Mouse (Mus musculus): ENCODE data around the gene Sfmbt2. TPM values are rescaled to one million over a fixed set of nuclear protein-coding genes. Genes with fewer than 3 reads are reported as not detected.

The Sfmbt2 gene
- polyA plus RNA-seq, 1 experiment from 2014 or later, result 6.5 TPM

GRCm38 (mm10) chr2:10374207-10375023 lies 4.1 kb downstream of the Sfmbt2 start:
- H3K27ac ChIP-seq (ENCODE audit: low read length), result peak overlapping the region; percentile 56; the same call in 1 of the 2 replicates

GRCm38 (mm10) chr2:10375024-10375372 lies 4.7 kb downstream of the Sfmbt2 start:
- Histone ChIP-seq H3K9me3 (replicated peaks; ENCODE audit: control insufficient read depth, low read length, poor library complexity, severe bottlenecking) (no peaks in the 10 kb centered on the region; the same call in 1 of the 2 replicates), H3K4me1 (ENCODE audit: control insufficient read depth, insufficient read depth, low read length) (peaks cover 16% of the 10 kb centered on the region), H3K4me2 (ENCODE audit: low read length) (peak overlapping the region; percentile 93), H3K4me3 (ENCODE audit: low read depth, low read length) (peak overlapping the region; percentile 74), H3K27ac (ENCODE audit: low read length) (peak overlapping the region; percentile 56; the same call in 1 of the 2 replicates), H3K27me3 (ENCODE audit: control insufficient read depth, insufficient read depth, low read depth, low read length) (peaks cover 17% of the 10 kb centered on the region), H3K9ac (ENCODE audit: low read depth, low read length) (peak overlapping the region; percentile 73), H3K36me3 (ENCODE audit: control insufficient read depth, insufficient read depth, low read length) (no peaks in the 10 kb centered on the region)
- under 1% methylated on average over 22 of the region's 22 CpGs for WGBS
- peak; percentile 40 for ATAC-seq

More at GRCm38 (mm10) chr2:10374207-10375023, 4.1 kb downstream of the Sfmbt2 start:
- H3K27me3 ChIP-seq (ENCODE audit: control insufficient read depth, insufficient read depth, low read depth, low read length), result peaks cover 22% of the 10 kb centered on the region
- H3K9ac ChIP-seq (ENCODE audit: low read depth, low read length), result peak overlapping the region; percentile 77
- peak overlapping the region; percentile 74 for H3K4me3 ChIP-seq (ENCODE audit: low read depth, low read length)
- H3K36me3 ChIP-seq (ENCODE audit: control insufficient read depth, insufficient read depth, low read length), result no peaks in the 10 kb centered on the region
- no peaks in the 10 kb centered on the region; the same call in 1 of the 2 replicates for H3K9me3 ChIP-seq (replicated peaks; ENCODE audit: control insufficient read depth, low read length, poor library complexity, severe bottlenecking)
- H3K4me2 ChIP-seq (ENCODE audit: low read length), result peak overlapping the region; percentile 93
- ATAC-seq, result peak; percentile 89
- H3K4me1 ChIP-seq (ENCODE audit: control insufficient read depth, insufficient read depth, low read length), result peaks cover 16% of the 10 kb centered on the region
- WGBS, result under 1% methylated on average over 34 of the region's 34 CpGs

GRCm38 (mm10) chr2:10389988-10390387 lies 19.7 kb downstream of the Sfmbt2 start:
- peaks cover 2% of the 10 kb centered on the region for H3K27me3 ChIP-seq (ENCODE audit: control insufficient read depth, insufficient read depth, low read depth, low read length)
- H3K36me3 ChIP-seq (ENCODE audit: control insufficient read depth, insufficient read depth, low read length), result no peaks in the 10 kb centered on the region
- H3K9ac ChIP-seq (ENCODE audit: low read depth, low read length), result no peak overlapping the region
- no peaks in the 10 kb centered on the region for H3K9me3 ChIP-seq (replicated peaks; ENCODE audit: control insufficient read depth, low read length, poor library complexity, severe bottlenecking)
- ATAC-seq, result no peak
- 91% methylated on average over 4 of the region's 4 CpGs for WGBS
- H3K4me3 ChIP-seq (ENCODE audit: low read depth, low read length), result no peak overlapping the region
- no peak overlapping the region for H3K27ac ChIP-seq (ENCODE audit: low read length)
- H3K4me2 ChIP-seq (ENCODE audit: low read length), result no peak overlapping the region
- no peaks in the 10 kb centered on the region for H3K4me1 ChIP-seq (ENCODE audit: control insufficient read depth, insufficient read depth, low read length)

GRCm38 (mm10) chr2:10390791-10391190 lies 20.5 kb downstream of the Sfmbt2 start:
- no peak for ATAC-seq
- Histone ChIP-seq H3K27me3 (ENCODE audit: control insufficient read depth, insufficient read depth, low read depth, low read length) (peaks cover 2% of the 10 kb centered on the region), H3K27ac (ENCODE audit: low read length) (no peak overlapping the region), H3K4me1 (ENCODE audit: control insufficient read depth, insufficient read depth, low read length) (no peaks in the 10 kb centered on the region), H3K36me3 (ENCODE audit: control insufficient read depth, insufficient read depth, low read length) (no peaks in the 10 kb centered on the region), H3K9ac (ENCODE audit: low read depth, low read length) (no peak overlapping the region), H3K4me2 (ENCODE audit: low read length) (no peak overlapping the region), H3K9me3 (replicated peaks; ENCODE audit: control insufficient read depth, low read length, poor library complexity, severe bottlenecking) (no peaks in the 10 kb centered on the region), H3K4me3 (ENCODE audit: low read depth, low read length) (no peak overlapping the region)
- WGBS, result 10% methylated on average over 7 of the region's 7 CpGs

- Histone ChIP-seq H3K4me1 (ENCODE audit: control insufficient read depth, insufficient read depth, low read length) (no peaks in the 10 kb centered on the region), H3K4me3 (ENCODE audit: low read depth, low read length) (no peak overlapping the region), H3K27me3 (ENCODE audit: control insufficient read depth, insufficient read depth, low read depth, low read length) (no peaks in the 10 kb centered on the region), H3K36me3 (ENCODE audit: control insufficient read depth, insufficient read depth, low read length) (no peaks in the 10 kb centered on the region), H3K9me3 (replicated peaks; ENCODE audit: control insufficient read depth, low read length, poor library complexity, severe bottlenecking) (no peaks in the 10 kb centered on the region), H3K9ac (ENCODE audit: low read depth, low read length) (no peak overlapping the region), H3K4me2 (ENCODE audit: low read length) (no peak overlapping the region), H3K27ac (ENCODE audit: low read length) (no peak overlapping the region)
- WGBS, result 93% methylated on average over 11 of the region's 11 CpGs
- ATAC-seq, result no peak
Observed at GRCm38 (mm10) chr2:10395143-10395542, 24.8 kb downstream of the Sfmbt2 start.

- no peak overlapping the region for H3K27ac ChIP-seq (ENCODE audit: low read length)
- H3K9me3 ChIP-seq (replicated peaks; ENCODE audit: control insufficient read depth, low read length, poor library complexity, severe bottlenecking), result no peaks in the 10 kb centered on the region
- no peak for ATAC-seq
- WGBS, result 76% methylated on average over 9 of the region's 9 CpGs
- no peaks in the 10 kb centered on the region for H3K27me3 ChIP-seq (ENCODE audit: control insufficient read depth, insufficient read depth, low read depth, low read length)
- no peaks in the 10 kb centered on the region for H3K36me3 ChIP-seq (ENCODE audit: control insufficient read depth, insufficient read depth, low read length)
- no peaks in the 10 kb centered on the region for H3K4me1 ChIP-seq (ENCODE audit: control insufficient read depth, insufficient read depth, low read length)
- H3K4me3 ChIP-seq (ENCODE audit: low read depth, low read length), result no peak overlapping the region
- H3K4me2 ChIP-seq (ENCODE audit: low read length), result no peak overlapping the region
- H3K9ac ChIP-seq (ENCODE audit: low read depth, low read length), result no peak overlapping the region
Observed at GRCm38 (mm10) chr2:10397790-10398189, 27.5 kb downstream of the Sfmbt2 start.

GRCm38 (mm10) chr2:10406151-10406550 lies 35.8 kb downstream of the Sfmbt2 start:
- no peak overlapping the region for H3K4me2 ChIP-seq (ENCODE audit: low read length)
- no peak overlapping the region for H3K27ac ChIP-seq (ENCODE audit: low read length)
- 45% methylated on average over 2 of the region's 2 CpGs for WGBS
- no peaks in the 10 kb centered on the region; the same call in 1 of the 2 replicates for H3K4me1 ChIP-seq (ENCODE audit: control insufficient read depth, insufficient read depth, low read length)
- H3K9ac ChIP-seq (ENCODE audit: low read depth, low read length), result no peak overlapping the region
- H3K36me3 ChIP-seq (ENCODE audit: control insufficient read depth, insufficient read depth, low read length), result no peaks in the 10 kb centered on the region
- H3K4me3 ChIP-seq (ENCODE audit: low read depth, low read length), result no peak overlapping the region
- peaks cover 2% of the 10 kb centered on the region for H3K27me3 ChIP-seq (ENCODE audit: control insufficient read depth, insufficient read depth, low read depth, low read length)
- no peaks in the 10 kb centered on the region for H3K9me3 ChIP-seq (replicated peaks; ENCODE audit: control insufficient read depth, low read length, poor library complexity, severe bottlenecking)
- no peak for ATAC-seq

- Histone ChIP-seq H3K36me3 (ENCODE audit: control insufficient read depth, insufficient read depth, low read length) (no peaks in the 10 kb centered on the region), H3K27ac (ENCODE audit: low read length) (no peak overlapping the region), H3K4me3 (ENCODE audit: low read depth, low read length) (no peak overlapping the region), H3K9ac (ENCODE audit: low read depth, low read length) (no peak overlapping the region), H3K27me3 (ENCODE audit: control insufficient read depth, insufficient read depth, low read depth, low read length) (peaks cover 2% of the 10 kb centered on the region), H3K9me3 (replicated peaks; ENCODE audit: control insufficient read depth, low read length, poor library complexity, severe bottlenecking) (no peaks in the 10 kb centered on the region), H3K4me1 (ENCODE audit: control insufficient read depth, insufficient read depth, low read length) (no peaks in the 10 kb centered on the region; the same call in 1 of the 2 replicates), H3K4me2 (ENCODE audit: low read length) (no peak overlapping the region)
- no peak for ATAC-seq
- 34% methylated on average over 13 of the region's 13 CpGs for WGBS
Observed at GRCm38 (mm10) chr2:10409422-10409821, 39.1 kb downstream of the Sfmbt2 start.

- Histone ChIP-seq H3K9me3 (replicated peaks; ENCODE audit: control insufficient read depth, low read length, poor library complexity, severe bottlenecking) (no peaks in the 10 kb centered on the region), H3K27me3 (ENCODE audit: control insufficient read depth, insufficient read depth, low read depth, low read length) (peaks cover 2% of the 10 kb centered on the region), H3K4me1 (ENCODE audit: control insufficient read depth, insufficient read depth, low read length) (no peaks in the 10 kb centered on the region; the same call in 1 of the 2 replicates), H3K4me2 (ENCODE audit: low read length) (no peak overlapping the region), H3K36me3 (ENCODE audit: control insufficient read depth, insufficient read depth, low read length) (no peaks in the 10 kb centered on the region), H3K9ac (ENCODE audit: low read depth, low read length) (no peak overlapping the region), H3K27ac (ENCODE audit: low read length) (no peak overlapping the region), H3K4me3 (ENCODE audit: low read depth, low read length) (no peak overlapping the region)
- no peak for ATAC-seq
- 79% methylated on average over 5 of the region's 5 CpGs for WGBS
Observed at GRCm38 (mm10) chr2:10410069-10410468, 39.8 kb downstream of the Sfmbt2 start.

Measured in midbrain, embryonic 16.5 days (tissue).